Mouse (Mus musculus) ES-Bruce4 (cell line): Measurements from ENCODE around the gene Aldh1a7. TPM values are rescaled to one million over a fixed set of nuclear protein-coding genes. Genes with fewer than 3 reads are reported as not detected.

Experiments used
- H3K27ac ChIP-seq: 2 replicates; pipeline ENCODE4 v1.5.1; 2012; ENCODE audit warnings: low read length, inconsistent platforms; ENCODE audit not compliant: insufficient read depth
- H3K27me3 ChIP-seq: 2 replicates; pipeline ENCODE4 v1.6.1; 2012; ENCODE audit warnings: mild to moderate bottlenecking, low read length, inconsistent platforms; ENCODE audit not compliant: control insufficient read depth, poor library complexity, insufficient read depth, severe bottlenecking
- H3K36me3 ChIP-seq: 2 replicates; pipeline ENCODE4 v1.6.1; 2012; ENCODE audit warnings: inconsistent platforms, mild to moderate bottlenecking, low read length, moderate library complexity; ENCODE audit not compliant: control insufficient read depth, poor library complexity, insufficient read depth, severe bottlenecking
- H3K4me1 ChIP-seq: one replicate; pipeline ENCODE4 v1.8.1; 2011; ENCODE audit warnings: low read length; ENCODE audit not compliant: control insufficient read depth, insufficient read depth
- H3K4me3 ChIP-seq: 2 replicates; pipeline ENCODE4 v1.5.1; 2011; ENCODE audit warnings: low read depth, mild to moderate bottlenecking, low read length
- H3K9ac ChIP-seq: 2 replicates; pipeline ENCODE4 v1.6.1; 2012; ENCODE audit warnings: low read depth, mild to moderate bottlenecking, inconsistent platforms; ENCODE audit not compliant: poor library complexity, severe bottlenecking
- H3K9me3 ChIP-seq: replicated peaks from 2 replicates; pipeline ENCODE4 v1.6.1; 2012; ENCODE audit warnings: mild to moderate bottlenecking, low read length, inconsistent platforms; ENCODE audit not compliant: control insufficient read depth, poor library complexity, insufficient read depth, severe bottlenecking
- CTCF ChIP-seq: IDR thresholded peaks from one replicate; pipeline ENCODE4 v1.8.1; 2011; ENCODE audit warnings: low read depth, low read length
- EP300 ChIP-seq: IDR thresholded peaks from 2 replicates; pipeline ENCODE4 v1.6.1; 2011; ENCODE audit warnings: low read depth, low read length; ENCODE audit not compliant: insufficient read depth
- POLR2A ChIP-seq: IDR thresholded peaks from one replicate; pipeline ENCODE4 v1.8.1; 2011; ENCODE audit warnings: low read length; ENCODE audit not compliant: insufficient read depth
- polyA plus RNA-seq: library from polyadenylated mRNA; stranded (reverse); fragments of >200 nt; gene quantifications from 2 replicates; pipeline ENCODE4 v1.2.4, GENCODE M21; 2011; ENCODE audit warnings: low read depth; ENCODE audit not compliant: missing spikeins, insufficient read depth, insufficient read length

The Aldh1a7 gene
- polyA plus RNA-seq = 0.38 TPM in 1 of 2 replicates, not detected in the other

DNA sequence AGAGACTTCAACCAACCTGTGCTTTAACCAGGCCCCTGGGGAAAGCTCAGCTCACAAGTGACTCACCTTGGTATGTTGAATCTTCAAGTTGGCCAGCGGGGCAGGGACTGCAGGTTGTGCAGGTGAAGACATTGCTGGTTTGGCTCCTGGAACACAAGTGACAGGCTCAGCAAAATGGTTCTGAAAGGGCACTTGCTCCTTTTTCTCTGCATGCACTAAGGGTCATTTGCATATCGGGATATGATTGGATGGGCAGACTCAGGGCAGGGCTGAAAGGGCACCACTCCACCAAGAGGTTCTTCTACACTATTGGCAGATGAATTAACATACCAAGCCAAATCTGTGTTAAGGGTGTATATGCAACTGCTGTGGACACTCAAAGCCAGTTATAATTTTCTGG lies at the start of gene Aldh1a7:
Gene Aldh1a7, minus strand, starts transcription at position 182 of the 400 bp plus-strand sequence.
- H3K27me3 ChIP-seq = no peaks in the 10 kb centered on the region
- no peaks in the 10 kb centered on the region for H3K9me3 ChIP-seq
- no peak within 1 kb of the TSS for H3K4me3 ChIP-seq
- TF ChIP-seq POLR2A = no peak
- no peak for TF ChIP-seq EP300
- no peak for TF ChIP-seq CTCF
- no peaks in the 10 kb centered on the region for H3K36me3 ChIP-seq
- no peak within 1 kb of the TSS for H3K27ac ChIP-seq
- no peaks in the 10 kb centered on the region for H3K4me1 ChIP-seq
- H3K9ac ChIP-seq = no peak within 1 kb of the TSS

GRCm38 (mm10) chr19:20775681-20776080 lies 48.3 kb upstream of the Aldh1a7 start:
- Histone ChIP-seq H3K27me3 (no peaks in the 10 kb centered on the region), H3K36me3 (no peaks in the 10 kb centered on the region), H3K27ac (no peak overlapping the region), H3K4me1 (no peaks in the 10 kb centered on the region), H3K9ac (no peak overlapping the region), H3K4me3 (no peak overlapping the region), H3K9me3 (no peaks in the 10 kb centered on the region)
- TF ChIP-seq CTCF (no peak), POLR2A (no peak), EP300 (no peak)

DNA sequence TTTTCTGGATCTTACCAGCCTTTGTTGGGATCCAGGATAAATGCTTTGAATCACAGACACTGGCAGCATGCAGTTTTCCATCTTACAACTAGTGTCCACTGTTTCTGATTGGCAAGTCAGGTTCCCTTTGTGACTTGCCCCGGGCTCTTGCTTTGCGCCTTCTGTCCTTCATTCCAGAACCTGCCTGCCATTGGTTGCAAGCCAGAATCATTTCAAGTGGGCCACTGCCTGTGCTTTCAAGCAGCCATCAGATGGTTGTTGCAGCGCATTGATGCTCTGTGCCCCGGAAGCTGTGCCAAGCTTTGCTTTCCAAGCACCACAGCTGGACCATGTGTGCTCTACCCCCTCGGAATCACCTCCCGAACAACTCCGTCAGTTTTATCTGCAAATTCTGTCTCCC lies 46.6 kb upstream of the Aldh1a7 start:
- no peak overlapping the region for H3K4me3 ChIP-seq
- no peak overlapping the region for H3K27ac ChIP-seq
- no peaks in the 10 kb centered on the region for H3K9me3 ChIP-seq
- H3K4me1 ChIP-seq = no peaks in the 10 kb centered on the region
- no peaks in the 10 kb centered on the region for H3K36me3 ChIP-seq
- no peak for TF ChIP-seq CTCF
- H3K27me3 ChIP-seq = no peaks in the 10 kb centered on the region
- no peak overlapping the region for H3K9ac ChIP-seq

DNA sequence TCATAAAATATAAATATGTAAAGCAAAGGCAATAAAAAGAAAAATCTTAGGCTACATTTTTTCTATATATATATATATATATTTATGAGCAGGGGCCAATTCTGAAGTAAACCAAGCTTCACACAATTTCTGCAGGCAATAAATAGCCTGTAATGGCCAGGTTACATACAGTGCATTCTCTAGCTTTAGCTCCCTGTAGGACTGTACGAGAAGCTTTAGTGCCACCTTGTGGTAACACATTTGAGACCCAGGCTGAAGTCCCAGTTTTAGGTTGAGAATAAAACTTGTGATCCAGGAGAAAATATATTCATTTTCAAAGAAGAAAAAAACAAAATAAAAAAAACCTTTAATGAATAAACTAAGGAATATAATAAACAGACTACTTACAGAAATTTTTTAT lies 36.9 kb upstream of the Aldh1a7 start:
- Histone ChIP-seq H3K27ac (no peak overlapping the region), H3K9me3 (no peaks in the 10 kb centered on the region), H3K36me3 (no peaks in the 10 kb centered on the region), H3K4me3 (no peak overlapping the region), H3K9ac (no peak overlapping the region), H3K4me1 (no peaks in the 10 kb centered on the region), H3K27me3 (no peaks in the 10 kb centered on the region)
- no peak for TF ChIP-seq POLR2A
- no peak for TF ChIP-seq CTCF
- TF ChIP-seq EP300 = no peak

- Histone ChIP-seq H3K9me3 (no peaks in the 10 kb centered on the region), H3K4me3 (no peak overlapping the region), H3K27me3 (no peaks in the 10 kb centered on the region), H3K9ac (no peak overlapping the region), H3K36me3 (no peaks in the 10 kb centered on the region), H3K27ac (no peak overlapping the region), H3K4me1 (no peaks in the 10 kb centered on the region)
- TF ChIP-seq POLR2A = no peak
- TF ChIP-seq CTCF = no peak
These were observed 34.5 kb upstream of the Aldh1a7 start for GRCm38 (mm10) chr19:20761675-20762426.

- Histone ChIP-seq H3K36me3 (no peaks in the 10 kb centered on the region), H3K9me3 (no peaks in the 10 kb centered on the region), H3K27ac (no peak overlapping the region), H3K27me3 (no peaks in the 10 kb centered on the region), H3K4me3 (no peak overlapping the region), H3K4me1 (no peaks in the 10 kb centered on the region), H3K9ac (no peak overlapping the region)
- TF ChIP-seq CTCF (no peak), EP300 (no peak), POLR2A (no peak)
These were observed 33.8 kb upstream of the Aldh1a7 start for GRCm38 (mm10) chr19:20761119-20761518.
